Mouse (Mus musculus): Measurements from ENCODE around the gene Phc3. TPM values are rescaled to one million over a fixed set of nuclear protein-coding genes. Genes with fewer than 3 reads are reported as not detected.

The Phc3 gene
- total RNA-seq, 2 experiments from 2014 or later: 40.8 to 41.3 TPM

DNA sequence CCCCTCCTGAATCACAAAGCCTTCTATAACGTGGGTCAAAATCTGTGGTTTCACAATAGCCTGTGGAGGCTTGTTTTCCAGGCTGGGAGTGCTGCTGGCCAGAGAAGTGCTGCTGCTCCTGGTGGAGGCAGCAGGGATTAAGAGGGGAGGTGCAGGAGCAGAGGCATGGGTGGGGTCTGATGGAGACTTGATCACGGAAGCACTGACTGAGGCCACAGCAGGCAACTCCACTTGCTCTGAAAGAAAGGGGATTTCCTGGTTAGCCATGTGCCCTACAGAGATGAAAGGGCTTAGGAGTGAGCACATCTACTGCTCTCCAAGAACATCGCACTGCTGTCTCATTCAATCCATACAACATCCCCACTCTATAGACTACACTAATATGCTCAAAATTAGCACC is 39.4 kb downstream of the Phc3 start:
- intact Hi-C loops (cut with DNase I): no loop called here
- H3K4me3 ChIP-seq: no peak overlapping the region
- no peak overlapping the region for H3K27ac ChIP-seq
- peak; percentile 26; the same call in 1 of the 2 replicates for TF ChIP-seq CTCF (IDR thresholded peaks at IDR 0.05)
- no peak for DNase-seq (ENCODE audit: extremely low spot score in 1 of 2, low spot score in 2 of 2)

- no peak overlapping the region for H3K4me3 ChIP-seq
- no peak for TF ChIP-seq CTCF (IDR thresholded peaks at IDR 0.05)
- intact Hi-C loops (cut with DNase I): no loop called here
- H3K27ac ChIP-seq: no peak overlapping the region
- no peak for DNase-seq (ENCODE audit: extremely low spot score in 1 of 2, low spot score in 2 of 2)
These were observed 41.6 kb downstream of the Phc3 start for GRCm38 (mm10) chr3:30927664-30928063.

DNA sequence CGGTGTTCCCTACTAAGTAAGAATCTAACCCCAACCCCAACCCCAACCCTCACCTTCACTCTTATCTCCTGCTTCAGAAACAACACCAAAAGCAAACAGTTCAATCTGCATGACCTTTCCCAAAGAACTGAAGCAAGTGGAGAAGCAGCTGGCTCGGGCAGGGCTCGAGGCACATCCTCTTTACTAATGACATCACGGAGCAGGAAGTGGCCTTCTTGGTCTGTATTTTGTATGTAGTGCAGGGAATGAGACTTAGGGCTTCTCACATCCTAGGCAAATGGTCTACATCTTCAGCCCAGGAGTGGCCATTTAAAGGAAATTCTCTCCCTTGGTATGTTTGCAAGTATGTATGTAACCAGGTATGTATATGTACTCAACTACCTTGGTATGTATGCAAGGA is 52.1 kb downstream of the Phc3 start:
- intact Hi-C loops (cut with DNase I): no loop called here
- Histone ChIP-seq H3K4me3 (no peak overlapping the region), H3K27ac (no peak overlapping the region)
- TF ChIP-seq CTCF (IDR thresholded peaks at IDR 0.05): no peak
- DNase-seq (ENCODE audit: extremely low spot score in 1 of 2, low spot score in 2 of 2): no peak

DNA sequence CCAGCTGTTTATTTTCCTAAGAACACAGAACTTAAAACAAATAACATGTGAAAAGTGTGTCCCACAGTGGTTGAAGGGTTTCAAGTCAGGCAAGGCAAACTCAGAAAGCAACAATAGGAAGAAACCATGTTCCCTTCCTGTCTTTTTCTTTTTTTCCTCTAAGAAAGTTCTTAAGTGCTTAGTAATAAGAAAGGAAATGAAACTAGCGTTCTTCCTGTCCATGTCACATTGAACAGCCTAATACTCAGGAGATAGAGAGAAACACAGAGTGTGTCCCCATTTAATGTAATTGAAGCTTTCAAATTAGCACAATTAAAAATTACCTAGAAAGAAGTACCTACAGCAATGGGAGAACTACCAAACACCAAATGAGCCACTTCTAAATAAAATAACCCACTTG is 64.6 kb downstream of the Phc3 start:
- H3K4me3 ChIP-seq: no peak overlapping the region
- no peak for DNase-seq (ENCODE audit: extremely low spot score in 1 of 2, low spot score in 2 of 2)

DNA sequence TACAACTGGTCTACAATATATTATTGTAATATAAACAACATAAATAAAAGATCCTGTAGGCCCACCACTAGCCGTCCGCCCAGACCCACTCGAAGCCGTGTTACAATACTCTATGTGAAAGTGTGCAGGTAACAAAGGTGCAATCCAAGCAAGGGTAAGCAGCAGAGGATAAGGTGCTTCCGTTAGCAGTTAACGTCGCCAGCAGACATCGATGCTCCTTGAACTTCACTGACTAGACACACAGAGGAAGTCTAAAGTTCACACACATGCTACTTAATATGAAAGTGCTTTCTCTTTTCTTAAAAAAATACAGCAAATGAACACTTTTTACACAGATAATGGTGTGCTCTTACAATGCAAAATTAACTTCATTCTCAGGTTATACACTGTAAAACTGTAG is 69.8 kb downstream of the Phc3 start:
- Histone ChIP-seq H3K4me3 (no peak overlapping the region), H3K27ac (no peak overlapping the region)
- DNase-seq (ENCODE audit: extremely low spot score in 1 of 2, low spot score in 2 of 2): no peak
- TF ChIP-seq CTCF (IDR thresholded peaks at IDR 0.05): no peak
- intact Hi-C loops (cut with DNase I): no loop called here

More for the DNA sequence above, 64.6 kb downstream of the Phc3 start:
- no peak for TF ChIP-seq CTCF (IDR thresholded peaks at IDR 0.05)
- no peak overlapping the region for H3K27ac ChIP-seq
- intact Hi-C loops (cut with DNase I): loop anchor here (5.0 kb wide), 1 partner anchor 82 kb away; no protein-coding TSS in a partner anchor

GRCm38 (mm10) chr3:30896721-30897120 is 72.5 kb downstream of the Phc3 start:
- no peak for TF ChIP-seq CTCF (IDR thresholded peaks at IDR 0.05)
- Histone ChIP-seq H3K4me3 (no peak overlapping the region), H3K27ac (no peak overlapping the region)
- DNase-seq (ENCODE audit: extremely low spot score in 1 of 2, low spot score in 2 of 2): no peak
- intact Hi-C loops (cut with DNase I): no loop called here

DNA sequence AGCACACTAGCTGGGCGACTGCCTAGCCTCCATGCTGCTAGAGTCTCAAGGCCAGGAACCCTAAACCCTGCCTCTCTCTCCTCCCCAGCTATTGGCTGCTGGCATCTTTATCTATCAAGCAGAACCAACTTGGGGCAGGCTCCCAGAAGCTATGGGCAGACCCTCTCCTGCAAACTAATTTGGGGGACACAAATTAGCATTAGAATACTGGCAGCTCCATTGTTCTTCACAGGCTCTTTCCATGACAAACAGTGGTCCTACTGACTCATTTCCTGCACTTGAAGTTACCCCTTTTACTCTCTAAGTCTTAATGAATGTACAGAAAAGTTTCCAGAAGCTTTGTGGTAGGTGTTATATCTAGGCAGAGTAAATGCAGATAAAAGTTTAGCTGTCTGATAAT is 80.2 kb downstream of the Phc3 start:
- TF ChIP-seq CTCF (IDR thresholded peaks at IDR 0.05): no peak
- no peak overlapping the region for H3K4me3 ChIP-seq
- no peak overlapping the region for H3K27ac ChIP-seq
- intact Hi-C loops (cut with DNase I): no loop called here
- no peak for DNase-seq (ENCODE audit: extremely low spot score in 1 of 2, low spot score in 2 of 2)

- H3K27ac ChIP-seq: no peak overlapping the region
- H3K4me3 ChIP-seq: no peak overlapping the region
- no peak for DNase-seq (ENCODE audit: extremely low spot score in 1 of 2, low spot score in 2 of 2)
- intact Hi-C loops (cut with DNase I): no loop called here
- no peak; the same call in 1 of the 2 replicates for TF ChIP-seq CTCF (IDR thresholded peaks at IDR 0.05)
These were observed 81.8 kb downstream of the Phc3 start for GRCm38 (mm10) chr3:30887449-30887848.

DNA sequence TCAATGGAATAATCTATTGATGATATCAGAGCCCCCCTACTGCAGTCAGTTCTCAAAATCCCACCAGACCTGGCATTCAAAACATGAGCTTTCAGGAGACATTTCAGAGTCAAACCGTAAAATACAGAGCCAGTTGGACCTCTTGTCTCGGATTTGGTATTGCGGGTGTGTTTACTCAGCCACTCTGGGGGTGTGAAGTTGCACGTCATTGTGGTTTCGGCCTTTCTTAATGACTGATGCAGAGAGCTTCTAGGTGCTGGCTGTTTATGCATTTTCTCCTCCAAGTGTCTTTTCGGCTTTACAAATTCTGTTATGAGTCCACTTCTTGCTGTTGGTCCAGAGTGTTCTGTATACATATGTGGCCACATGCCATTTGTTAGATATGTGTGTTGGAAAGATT is 92.5 kb downstream of the Phc3 start:
- no peak for DNase-seq (ENCODE audit: extremely low spot score in 1 of 2, low spot score in 2 of 2)
- intact Hi-C loops (cut with DNase I): no loop called here
- Histone ChIP-seq H3K4me3 (no peak overlapping the region), H3K27ac (no peak overlapping the region)
- TF ChIP-seq CTCF (IDR thresholded peaks at IDR 0.05): no peak

- Histone ChIP-seq H3K4me3 (no peak overlapping the region), H3K27ac (no peak overlapping the region)
- no peak for TF ChIP-seq CTCF (IDR thresholded peaks at IDR 0.05)
- intact Hi-C loops (cut with DNase I): no loop called here
- no peak for DNase-seq (ENCODE audit: extremely low spot score in 1 of 2, low spot score in 2 of 2)
These were observed 99.2 kb downstream of the Phc3 start for GRCm38 (mm10) chr3:30869995-30870394.

- TF ChIP-seq CTCF (IDR thresholded peaks at IDR 0.05): no peak
- intact Hi-C loops (cut with DNase I): no loop called here
These were observed 100.6 kb downstream of the Phc3 start for GRCm38 (mm10) chr3:30868625-30869024.

DNA sequence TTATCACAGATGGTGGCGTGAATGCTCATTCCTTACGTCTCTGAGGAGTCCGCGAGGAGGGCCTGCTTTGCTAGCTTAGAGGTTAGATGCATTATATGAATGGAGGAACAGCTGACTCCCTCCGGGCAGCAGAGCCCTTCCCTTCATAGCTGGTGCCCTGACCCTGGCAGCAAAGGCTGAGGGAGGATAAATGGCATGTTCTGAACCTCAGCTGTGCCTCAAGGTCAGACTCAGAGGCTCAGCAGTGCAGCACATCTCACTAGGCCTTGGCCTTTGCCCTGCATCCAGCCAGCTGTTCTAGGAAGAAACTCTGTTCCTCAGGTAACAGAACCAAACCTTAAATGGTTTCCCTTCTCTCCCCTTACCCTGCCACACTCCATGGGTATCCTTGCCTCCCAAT is 101.0 kb downstream of the Phc3 start:
- DNase-seq (ENCODE audit: extremely low spot score in 1 of 2, low spot score in 2 of 2): no peak
- no peak for TF ChIP-seq CTCF (IDR thresholded peaks at IDR 0.05)
- H3K27ac ChIP-seq: no peak overlapping the region
- intact Hi-C loops (cut with DNase I): no loop called here
- no peak overlapping the region for H3K4me3 ChIP-seq

More at GRCm38 (mm10) chr3:30868625-30869024, 100.6 kb downstream of the Phc3 start:
- Histone ChIP-seq H3K4me3 (no peak overlapping the region), H3K27ac (no peak overlapping the region)
- no peak for DNase-seq (ENCODE audit: extremely low spot score in 1 of 2, low spot score in 2 of 2)

DNA sequence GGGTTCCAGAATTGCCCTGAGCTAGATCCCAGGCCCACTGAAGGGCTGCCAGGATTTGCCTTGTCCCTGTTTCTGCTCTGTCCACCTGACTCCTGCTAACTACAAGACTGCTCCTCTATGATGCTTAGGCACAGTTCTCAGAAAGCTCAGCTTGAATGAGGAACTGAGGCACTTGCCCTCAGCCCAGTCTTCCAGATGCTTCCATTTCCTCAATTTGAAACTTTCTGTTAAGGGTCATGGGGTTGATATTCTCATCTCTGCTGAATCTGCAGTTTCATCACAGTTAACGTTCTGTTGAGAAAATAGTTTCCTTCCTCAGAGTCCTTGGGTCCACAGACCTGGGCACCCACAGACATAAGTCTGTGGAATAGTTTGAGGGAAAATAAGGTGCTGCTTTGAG is 104.6 kb downstream of the Phc3 start:
- no peak for DNase-seq (ENCODE audit: extremely low spot score in 1 of 2, low spot score in 2 of 2)
- H3K27ac ChIP-seq: no peak overlapping the region
- intact Hi-C loops (cut with DNase I): no loop called here
- no peak for TF ChIP-seq CTCF (IDR thresholded peaks at IDR 0.05)
- H3K4me3 ChIP-seq: no peak overlapping the region

Measured in left cerebral cortex, adult 2 months (tissue).